Mouse (Mus musculus) limb, embryonic 15.5 days (tissue): ENCODE measurements around the gene Natd1. TPM values are rescaled to one million over a fixed set of nuclear protein-coding genes. Genes with fewer than 3 reads are reported as not detected.

Source experiments
- ATAC-seq: fragments of 200-750 bp; cut with Nextera tagmentation; 2 replicates; pipeline ENCODE4 v1.8.0; 2017; ENCODE audit warnings: low read depth, moderate TSS enrichment; ENCODE audit not compliant: insufficient number of reproducible peaks, low FRiP score, low TSS enrichment
- H3K27ac ChIP-seq: fragments of 300-500 bp; sonication (generic); 2 replicates; pipeline ENCODE4 v1.5.1; 2015; ENCODE audit warnings: moderate library complexity, mild to moderate bottlenecking, inconsistent platforms
- H3K27me3 ChIP-seq: fragments of 300-500 bp; sonication (generic); 2 replicates; pipeline ENCODE4 v1.6.1; 2015; ENCODE audit warnings: inconsistent platforms
- H3K36me3 ChIP-seq: fragments of 300-500 bp; sonication (generic); 2 replicates; pipeline ENCODE4 v1.6.1; 2015; ENCODE audit warnings: inconsistent platforms
- H3K4me1 ChIP-seq: fragments of 300-500 bp; sonication (generic); 2 replicates; pipeline ENCODE4 v1.6.1; 2015; ENCODE audit warnings: inconsistent platforms
- H3K4me2 ChIP-seq: fragments of 300-500 bp; sonication (generic); 2 replicates; pipeline ENCODE4 v1.6.1; 2015; ENCODE audit warnings: mild to moderate bottlenecking, inconsistent platforms
- H3K4me3 ChIP-seq: fragments of 300-500 bp; sonication (generic); 2 replicates; pipeline ENCODE4 v1.5.1; 2015; ENCODE audit warnings: mild to moderate bottlenecking, inconsistent platforms
- H3K9ac ChIP-seq: fragments of 300-500 bp; sonication (generic); 2 replicates; pipeline ENCODE4 v1.6.1; 2015; ENCODE audit warnings: inconsistent platforms
- H3K9me3 ChIP-seq: fragments of 300-500 bp; sonication (generic); 2 replicates; pipeline ENCODE4 v1.6.1; 2016; ENCODE audit warnings: inconsistent platforms
- WGBS: fragments of 180-500 bp; shearing (Covaris S2); methylation state at CpG from one replicate; pipeline ENCODE4 v1.1.7; 2015; 5-methylcytosine and 5-hydroxymethylcytosine counted together
- polyA plus RNA-seq: library from polyadenylated mRNA; unstranded; fragments of >200 nt; fragmentation: Nextera tagmentation; extraction: Ambion mirVana; gene quantifications from 2 replicates; pipeline ENCODE4 v1.2.1, GENCODE M21; 2015

The Natd1 gene
- polyA plus RNA-seq, 1 experiment from 2014 or later: 18.2 TPM

GRCm38 (mm10) chr11:60931282-60931868, 16.8 kb upstream of the Natd1 start:
- peak; percentile 33 for ATAC-seq
- H3K4me1 ChIP-seq: peaks cover 52% of the 10 kb centered on the region
- H3K27ac ChIP-seq: no peak overlapping the region

DNA sequence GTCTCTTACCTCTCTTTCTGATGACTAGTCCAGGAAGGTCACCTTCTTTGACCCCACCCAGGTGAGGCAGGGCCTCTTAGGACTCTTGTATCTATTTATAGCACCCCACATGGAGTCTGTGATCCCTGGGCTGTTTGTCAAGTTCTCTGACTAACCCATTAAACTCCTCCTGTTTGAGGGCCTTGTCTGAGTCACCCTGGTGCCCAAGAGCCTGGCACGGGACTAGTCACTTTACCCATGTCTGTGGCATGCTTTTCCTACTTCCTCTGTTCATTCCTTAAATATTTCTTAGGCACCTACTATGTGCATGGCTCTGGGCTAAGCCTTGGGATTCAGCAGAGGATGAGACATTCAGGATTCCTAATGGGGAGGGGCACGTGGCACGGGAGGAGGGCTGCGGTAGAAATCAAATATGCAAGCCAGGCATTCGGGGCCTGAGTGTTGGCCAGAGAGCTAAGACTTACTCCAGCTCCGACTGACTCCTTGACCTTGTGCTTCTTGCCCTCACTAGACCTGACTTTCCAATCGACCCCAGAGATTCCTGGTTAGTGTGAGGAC, 16.3 kb upstream of the Natd1 start:
- Histone ChIP-seq H3K36me3 (peaks cover 4% of the 10 kb centered on the region), H3K27me3 (no peaks in the 10 kb centered on the region), H3K4me1 (peaks cover 48% of the 10 kb centered on the region), H3K9ac (peak overlapping the region; percentile 39; the same call in 1 of the 2 replicates), H3K9me3 (no peaks in the 10 kb centered on the region), H3K4me2 (peak overlapping the region; percentile 79), H3K4me3 (peak overlapping the region; percentile 78), H3K27ac (no peak overlapping the region)
- 28% methylated on average over 7 of the region's 7 CpGs for WGBS
- ATAC-seq: no peak

More at GRCm38 (mm10) chr11:60931282-60931868, 16.8 kb upstream of the Natd1 start:
- Histone ChIP-seq H3K4me2 (peak overlapping the region; percentile 79), H3K9me3 (no peaks in the 10 kb centered on the region), H3K9ac (peak overlapping the region; percentile 39), H3K36me3 (peaks cover 4% of the 10 kb centered on the region), H3K27me3 (no peaks in the 10 kb centered on the region), H3K4me3 (peak overlapping the region; percentile 78)
- 2% methylated on average over 30 of the region's 30 CpGs for WGBS

GRCm38 (mm10) chr11:60927264-60927663, 12.7 kb upstream of the Natd1 start:
- Histone ChIP-seq H3K9ac (0 out of 2 replicates have a peak overlapping the region, but pooled peaks have one; percentile 7), H3K4me3 (0 out of 2 replicates have a peak overlapping the region, but pooled peaks have one; percentile 9), H3K4me2 (peak overlapping the region; percentile 38), H3K27me3 (no peaks in the 10 kb centered on the region), H3K4me1 (peaks cover 17% of the 10 kb centered on the region), H3K9me3 (no peaks in the 10 kb centered on the region), H3K36me3 (no peaks in the 10 kb centered on the region), H3K27ac (no peak overlapping the region)
- under 1% methylated on average over 9 of the region's 9 CpGs for WGBS
- peak; percentile 45; the same call in 1 of the 2 replicates for ATAC-seq

DNA sequence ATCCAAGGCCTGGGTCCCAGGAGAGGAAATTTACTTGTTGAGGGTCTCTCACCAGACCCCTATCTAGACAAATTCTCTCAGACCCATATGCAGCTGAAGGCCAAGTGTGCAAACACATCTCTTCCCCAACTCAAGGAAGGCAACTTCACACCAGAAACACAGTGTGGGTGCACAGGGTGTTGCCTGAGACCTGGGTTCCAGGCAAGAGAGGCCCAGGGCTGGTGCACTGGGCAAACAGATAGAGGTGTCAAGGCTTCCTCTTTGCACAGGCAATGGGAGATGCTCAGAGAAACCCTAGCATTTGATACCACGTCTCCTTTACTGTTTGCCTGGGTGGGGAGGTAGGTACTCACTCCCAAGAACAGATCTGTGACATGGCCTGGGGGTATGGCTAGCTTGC, 10.4 kb upstream of the Natd1 start:
- no peak for ATAC-seq

GRCm38 (mm10) chr11:60924498-60924897, 9.9 kb upstream of the Natd1 start:
- H3K9me3 ChIP-seq: no peaks in the 10 kb centered on the region
- no peak overlapping the region for H3K4me3 ChIP-seq
- no peak for ATAC-seq
- 39% methylated on average over 6 of the region's 6 CpGs for WGBS
- H3K4me1 ChIP-seq: peaks cover 8% of the 10 kb centered on the region
- H3K27ac ChIP-seq: no peak overlapping the region
- no peak overlapping the region for H3K9ac ChIP-seq
- H3K27me3 ChIP-seq: no peaks in the 10 kb centered on the region
- no peak overlapping the region for H3K4me2 ChIP-seq
- H3K36me3 ChIP-seq: 0 out of 2 replicates have a peak, but pooled peaks cover 4% of the 10 kb centered on the region

More for the DNA sequence above, 10.4 kb upstream of the Natd1 start:
- Histone ChIP-seq H3K4me1 (peaks cover 8% of the 10 kb centered on the region), H3K9me3 (no peaks in the 10 kb centered on the region), H3K9ac (no peak overlapping the region), H3K36me3 (0 out of 2 replicates have a peak, but pooled peaks cover 4% of the 10 kb centered on the region), H3K27me3 (no peaks in the 10 kb centered on the region), H3K4me2 (no peak overlapping the region), H3K4me3 (no peak overlapping the region), H3K27ac (no peak overlapping the region)
- 80% methylated on average over 1 of the region's 1 CpGs for WGBS

DNA sequence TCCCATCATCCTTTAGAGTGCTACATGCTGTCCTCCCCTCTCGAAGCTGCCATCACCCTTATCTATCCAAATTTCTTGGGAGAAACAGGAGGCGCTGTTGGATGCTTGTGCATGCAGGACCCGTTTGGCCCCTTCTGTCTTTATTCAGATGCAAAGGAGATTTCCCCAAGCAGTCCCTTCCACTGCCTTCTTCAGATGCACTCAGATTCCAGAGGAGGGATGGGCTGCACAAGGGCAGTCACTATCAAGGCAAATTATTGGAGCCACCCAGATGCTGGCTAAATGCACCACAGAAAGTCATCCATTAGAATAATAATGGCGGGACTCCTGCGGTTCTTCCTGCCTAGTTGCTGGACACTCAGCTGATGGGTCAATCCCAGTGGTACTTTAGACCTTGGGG, 8.4 kb upstream of the Natd1 start:
- Histone ChIP-seq H3K4me3 (no peak overlapping the region), H3K4me1 (peaks cover 8% of the 10 kb centered on the region), H3K4me2 (no peak overlapping the region), H3K27me3 (no peaks in the 10 kb centered on the region), H3K9me3 (no peaks in the 10 kb centered on the region), H3K36me3 (0 out of 2 replicates have a peak, but pooled peaks cover 4% of the 10 kb centered on the region), H3K27ac (no peak overlapping the region), H3K9ac (no peak overlapping the region)
- no peak for ATAC-seq
- 76% methylated on average over 5 of the region's 5 CpGs for WGBS

- WGBS: 78% methylated on average over 1 of the region's 1 CpGs
- no peak overlapping the region for H3K9ac ChIP-seq
These were observed 7.6 kb upstream of the Natd1 start for GRCm38 (mm10) chr11:60922195-60922594.

GRCm38 (mm10) chr11:60920021-60920420, 5.5 kb upstream of the Natd1 start:
- ATAC-seq: no peak
- no peak overlapping the region for H3K4me3 ChIP-seq
- no peaks in the 10 kb centered on the region for H3K9me3 ChIP-seq
- no peak overlapping the region for H3K4me2 ChIP-seq
- no peaks in the 10 kb centered on the region for H3K27me3 ChIP-seq
- H3K4me1 ChIP-seq: no peaks in the 10 kb centered on the region
- no peak overlapping the region for H3K27ac ChIP-seq
- H3K9ac ChIP-seq: no peak overlapping the region
- WGBS: 69% methylated on average over 2 of the region's 2 CpGs
- 0 out of 2 replicates have a peak, but pooled peaks cover 4% of the 10 kb centered on the region for H3K36me3 ChIP-seq

More at GRCm38 (mm10) chr11:60922195-60922594, 7.6 kb upstream of the Natd1 start:
- Histone ChIP-seq H3K27ac (no peak overlapping the region), H3K36me3 (0 out of 2 replicates have a peak, but pooled peaks cover 4% of the 10 kb centered on the region), H3K27me3 (no peaks in the 10 kb centered on the region), H3K9me3 (no peaks in the 10 kb centered on the region), H3K4me2 (no peak overlapping the region), H3K4me1 (peaks cover 2% of the 10 kb centered on the region), H3K4me3 (no peak overlapping the region)
- no peak for ATAC-seq

DNA sequence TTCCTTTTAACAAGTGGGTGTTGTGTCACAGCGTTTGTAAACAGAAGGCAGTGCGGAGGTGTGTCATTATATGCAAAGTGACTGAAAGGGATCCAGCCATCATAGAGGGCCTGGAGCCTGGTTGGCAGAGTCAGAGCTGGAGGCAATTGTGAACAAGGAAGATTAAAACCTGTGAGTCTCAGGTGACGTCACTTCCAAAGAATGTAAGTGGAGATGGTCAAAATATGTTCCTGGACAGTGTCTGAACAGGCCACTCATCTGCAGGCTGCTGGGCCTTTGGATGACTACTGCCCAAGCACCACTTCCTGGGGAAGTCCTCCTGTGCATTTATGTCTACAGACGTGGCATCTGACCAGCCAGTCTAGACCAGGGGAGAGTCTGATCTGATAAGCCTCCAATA, 651 bp upstream of the Natd1 start:
- Histone ChIP-seq H3K36me3 (0 out of 2 replicates have a peak, but pooled peaks cover 3% of the 10 kb centered on the region), H3K27me3 (no peaks in the 10 kb centered on the region), H3K4me1 (peaks cover 27% of the 10 kb centered on the region), H3K9me3 (no peaks in the 10 kb centered on the region), H3K9ac (no peak overlapping the region), H3K27ac (no peak overlapping the region), H3K4me2 (no peak overlapping the region), H3K4me3 (no peak overlapping the region)
- WGBS: 56% methylated on average over 4 of the region's 4 CpGs
- no peak for ATAC-seq

- H3K9ac ChIP-seq: peak overlapping the region; percentile 69
- H3K9me3 ChIP-seq: no peaks in the 10 kb centered on the region
- H3K4me3 ChIP-seq: peak overlapping the region; percentile 88
- WGBS: under 1% methylated on average over 67 of the region's 86 CpGs
- H3K4me1 ChIP-seq: peaks cover 27% of the 10 kb centered on the region
- H3K36me3 ChIP-seq: no peaks in the 10 kb centered on the region
- ATAC-seq: peak; percentile 86
- peak overlapping the region; percentile 70 for H3K4me2 ChIP-seq
- no peaks in the 10 kb centered on the region for H3K27me3 ChIP-seq
- H3K27ac ChIP-seq: peak overlapping the region; percentile 73
These were observed 1.0 kb downstream of the Natd1 start for GRCm38 (mm10) chr11:60913301-60914196.

DNA sequence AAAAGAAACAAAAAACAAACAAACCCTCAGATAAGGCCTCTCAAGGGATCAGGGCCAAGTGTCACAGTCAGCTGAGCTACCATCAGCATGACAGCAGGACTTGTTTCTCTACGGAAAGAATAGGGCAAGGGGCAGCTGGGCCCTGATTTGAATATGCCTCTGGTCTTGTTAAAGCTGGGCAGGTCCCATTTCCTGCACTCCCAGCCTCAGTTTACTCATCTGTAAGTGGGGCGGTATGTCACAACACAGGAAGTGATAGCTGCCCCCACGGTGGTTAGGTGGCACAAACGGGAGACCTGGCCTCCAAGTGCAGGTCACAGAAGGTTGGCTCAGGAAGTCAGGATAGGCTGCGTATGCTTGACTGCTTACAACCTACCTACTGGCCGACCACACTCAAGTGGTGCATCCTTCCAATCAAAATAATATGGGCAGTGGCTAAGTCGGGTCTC, 2.0 kb downstream of the Natd1 start:
- H3K36me3 ChIP-seq: no peaks in the 10 kb centered on the region
- H3K4me2 ChIP-seq: peak overlapping the region; percentile 70
- H3K27me3 ChIP-seq: no peaks in the 10 kb centered on the region
- H3K4me3 ChIP-seq: peak overlapping the region; percentile 88
- ATAC-seq: no peak
- no peaks in the 10 kb centered on the region for H3K9me3 ChIP-seq
- 42% methylated on average over 7 of the region's 7 CpGs for WGBS
- H3K4me1 ChIP-seq: peaks cover 27% of the 10 kb centered on the region
- no peak overlapping the region for H3K27ac ChIP-seq
- 0 out of 2 replicates have a peak overlapping the region, but pooled peaks have one; percentile 69 for H3K9ac ChIP-seq
